Mouse (Mus musculus) intestine, postnatal 0 days (tissue): ENCODE data around the gene Slc29a1. TPM values are rescaled to one million over a fixed set of nuclear protein-coding genes. Genes with fewer than 3 reads are reported as not detected.
A peak's percentile ranks its signal among the peaks of the same experiment; 100 is the strongest.

Experiments used
- ATAC-seq: fragments of 200-750 bp; cut with Nextera tagmentation; 2 replicates; pipeline ENCODE4 v1.8.0; 2017; ENCODE audit warnings: mild to moderate bottlenecking, moderate TSS enrichment, moderate library complexity
- H3K27ac ChIP-seq: fragments of 300-500 bp; sonication (generic); 2 replicates; pipeline ENCODE4 v1.5.1; 2014; ENCODE audit warnings: mild to moderate bottlenecking, low read depth, low read length, moderate library complexity
- H3K27me3 ChIP-seq: fragments of 300-500 bp; sonication (generic); replicated peaks from 2 replicates; pipeline ENCODE4 v1.6.1; 2014; ENCODE audit warnings: low read length, mixed read lengths; ENCODE audit not compliant: control insufficient read depth, insufficient read depth
- H3K36me3 ChIP-seq: fragments of 300-500 bp; sonication (generic); 2 replicates; pipeline ENCODE4 v1.6.1; 2014; ENCODE audit warnings: mild to moderate bottlenecking, moderate library complexity; ENCODE audit not compliant: control insufficient read depth, insufficient read depth
- H3K4me1 ChIP-seq: fragments of 300-500 bp; sonication (generic); replicated peaks from 2 replicates; pipeline ENCODE4 v1.6.1; 2014; ENCODE audit warnings: antibody characterized with exemption, low read length, mixed read lengths; ENCODE audit not compliant: control insufficient read depth, insufficient read depth
- H3K4me2 ChIP-seq: fragments of 300-500 bp; sonication (generic); replicated peaks from 2 replicates; pipeline ENCODE4 v1.6.1; 2014; ENCODE audit warnings: low read depth, mild to moderate bottlenecking, moderate library complexity
- H3K4me3 ChIP-seq: fragments of 300-500 bp; sonication (generic); 2 replicates; pipeline ENCODE4 v1.5.1; 2014; ENCODE audit warnings: low read depth, low read length
- H3K9ac ChIP-seq: fragments of 300-500 bp; sonication (generic); 2 replicates; pipeline ENCODE4 v1.6.1; 2014; ENCODE audit warnings: mild to moderate bottlenecking, low read depth, low read length
- H3K9me3 ChIP-seq: fragments of 300-500 bp; sonication (generic); 2 replicates; pipeline ENCODE4 v1.6.1; 2016; ENCODE audit warnings: mixed run types; ENCODE audit not compliant: control insufficient read depth
- CTCF ChIP-seq: sonication (generic); IDR thresholded peaks from 2 replicates; pipeline ENCODE4 v1.5.1; 2016; ENCODE audit warnings: low read depth, mild to moderate bottlenecking, control low read depth, antibody characterized with exemption, moderate library complexity
- WGBS: fragments of 180-500 bp; shearing (Covaris S2); extraction: QIAGEN DNeasy Blood & Tissue Kit; methylation state at CpG from one replicate; pipeline ENCODE4 v1.1.7; 2014; 5-methylcytosine and 5-hydroxymethylcytosine counted together
- polyA plus RNA-seq: library from polyadenylated mRNA; unstranded; fragments of >200 nt; fragmentation: Nextera tagmentation; extraction: Ambion mirVana; gene quantifications from 2 replicates; pipeline ENCODE4 v1.2.1, GENCODE M21; 2015

Slc29a1 gene
- 37.8 and 38.4 TPM in 2 replicates for polyA plus RNA-seq

DNA sequence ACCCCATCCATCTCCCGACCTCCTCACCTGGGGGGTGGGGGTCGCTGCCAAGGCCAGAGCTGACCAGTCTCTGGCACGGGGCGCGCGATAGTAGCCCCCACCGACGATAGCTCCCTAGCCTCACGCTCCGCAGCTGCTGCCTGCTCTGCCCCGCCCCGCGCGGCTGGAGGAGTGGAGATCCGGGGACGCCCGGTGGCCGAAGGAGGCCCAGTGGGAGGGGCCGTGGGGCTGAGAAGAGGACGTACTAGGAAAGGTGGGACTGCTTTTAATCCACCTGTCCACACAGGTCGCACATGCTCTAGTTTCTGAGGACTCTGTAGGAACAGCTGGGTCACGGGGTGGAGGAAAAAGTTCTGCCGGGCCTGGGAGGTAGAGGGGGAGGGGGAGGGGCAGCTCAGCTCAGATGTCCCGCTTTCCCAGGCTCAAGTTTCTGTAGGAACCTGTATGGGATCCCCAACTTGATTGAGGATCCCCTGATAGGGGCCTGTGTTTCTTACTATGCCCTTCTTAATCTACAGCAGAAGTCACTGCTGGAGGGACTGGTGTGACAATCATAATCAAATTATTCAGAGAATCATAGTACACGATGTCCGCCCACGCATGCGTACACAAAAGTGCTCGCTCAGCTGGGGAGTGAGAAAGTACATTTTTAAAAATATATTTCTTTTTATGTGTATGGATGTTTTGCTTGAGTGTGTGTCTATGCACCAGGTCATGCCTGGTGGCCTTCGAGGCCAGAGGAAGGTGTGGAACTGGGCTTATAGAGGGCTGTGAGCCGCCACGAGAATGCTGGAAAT, at the start of gene Slc29a1:
TSS of gene Slc29a1 (minus strand) at position 161 of the 797 bp plus-strand sequence.
- H3K27ac ChIP-seq = no peak within 1 kb of the TSS; the same call in 1 of the 2 replicates
- no peaks in the 10 kb centered on the region for H3K27me3 ChIP-seq
- H3K9ac ChIP-seq = peak within 1 kb of the TSS; percentile 14; the same call in 1 of the 2 replicates
- H3K9me3 ChIP-seq = no peaks in the 10 kb centered on the region
- peak within 1 kb of the TSS; percentile 30 for H3K4me3 ChIP-seq
- peak within 1 kb of the TSS; percentile 69 for H3K4me2 ChIP-seq
- peak; percentile 27; the same call in 1 of the 2 replicates for TF ChIP-seq CTCF
- WGBS = 19% methylated on average over 32 of the region's 32 CpGs
- H3K36me3 ChIP-seq = no peaks in the 10 kb centered on the region
- ATAC-seq = peak; percentile 52
- H3K4me1 ChIP-seq = no peaks in the 10 kb centered on the region; the same call in 1 of the 2 replicates

DNA sequence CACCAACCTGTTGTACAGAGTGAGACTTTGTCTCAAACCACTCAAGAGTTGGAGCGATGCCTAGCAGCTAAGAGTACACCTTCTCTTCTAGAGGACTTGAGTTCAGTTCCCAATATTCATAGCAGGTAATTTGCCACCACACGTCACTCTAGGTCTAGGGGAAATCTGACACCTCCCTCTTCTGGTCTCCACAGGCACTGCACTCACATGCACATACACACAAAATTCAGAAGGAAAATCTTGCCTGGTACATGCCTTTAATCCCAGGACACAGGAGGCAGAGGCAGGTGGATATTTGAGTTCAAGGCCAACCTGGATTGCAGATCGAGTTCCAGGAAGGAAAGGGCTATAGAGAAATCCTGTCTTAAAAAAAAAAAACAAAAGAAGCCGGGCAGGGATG, 44.8 kb upstream of the Slc29a1 start:
- no peaks in the 10 kb centered on the region for H3K4me1 ChIP-seq
- H3K9ac ChIP-seq = no peak overlapping the region
- 90% methylated on average over 4 of the region's 4 CpGs for WGBS
- no peak for ATAC-seq
- H3K27ac ChIP-seq = no peak overlapping the region
- no peaks in the 10 kb centered on the region for H3K36me3 ChIP-seq
- H3K4me3 ChIP-seq = no peak overlapping the region
- H3K9me3 ChIP-seq = no peaks in the 10 kb centered on the region
- no peak overlapping the region for H3K4me2 ChIP-seq
- TF ChIP-seq CTCF = peak; percentile 27; the same call in 1 of the 2 replicates
- H3K27me3 ChIP-seq = no peaks in the 10 kb centered on the region

DNA sequence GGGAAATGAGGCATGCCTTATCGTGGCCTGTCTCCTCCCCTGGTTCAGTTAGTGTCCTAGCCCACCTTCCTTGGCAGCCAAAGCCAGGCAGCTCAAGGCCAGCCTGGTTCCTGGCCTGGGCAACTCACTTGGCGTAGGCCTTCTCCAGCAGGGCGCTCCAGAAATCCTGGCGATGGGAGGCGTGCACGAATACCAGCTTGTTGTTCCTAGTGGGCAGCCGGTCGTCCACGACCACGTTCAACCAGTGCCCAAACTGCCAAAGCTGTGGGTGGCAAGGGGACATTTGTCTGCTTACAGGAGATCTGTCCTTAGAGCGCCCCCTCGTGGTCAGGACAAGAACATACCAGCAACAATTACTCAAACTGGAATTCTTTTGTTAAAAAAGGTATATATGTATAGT, 43.3 kb upstream of the Slc29a1 start:
- no peak overlapping the region for H3K4me3 ChIP-seq
- H3K27me3 ChIP-seq = no peaks in the 10 kb centered on the region
- no peaks in the 10 kb centered on the region for H3K9me3 ChIP-seq
- H3K27ac ChIP-seq = no peak overlapping the region
- peak; percentile 90 for TF ChIP-seq CTCF
- H3K4me2 ChIP-seq = no peak overlapping the region
- no peaks in the 10 kb centered on the region for H3K4me1 ChIP-seq
- no peaks in the 10 kb centered on the region for H3K36me3 ChIP-seq
- ATAC-seq = no peak
- no peak overlapping the region for H3K9ac ChIP-seq
- WGBS = 23% methylated on average over 12 of the region's 12 CpGs

DNA sequence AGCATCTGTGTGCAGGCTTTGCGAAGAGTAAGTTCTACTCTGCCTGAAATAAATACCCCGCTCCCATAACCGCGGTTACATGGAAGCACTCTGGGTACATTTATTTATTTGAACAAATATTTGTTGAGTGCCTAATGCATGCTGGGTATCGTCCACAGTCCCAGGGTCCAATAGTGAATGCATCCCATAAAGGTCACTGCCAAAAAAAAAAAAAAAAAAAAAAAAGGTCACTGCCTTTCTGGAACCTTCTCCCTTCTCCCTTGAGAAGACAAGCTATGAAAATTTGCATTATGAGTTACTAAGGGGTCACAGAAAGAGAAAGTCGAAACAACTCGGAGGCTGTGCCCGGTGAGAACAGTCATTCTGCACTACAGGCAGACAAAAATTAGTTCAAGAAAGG, 42.6 kb upstream of the Slc29a1 start:
- no peaks in the 10 kb centered on the region for H3K4me1 ChIP-seq
- no peaks in the 10 kb centered on the region for H3K9me3 ChIP-seq
- 78% methylated on average over 8 of the region's 8 CpGs for whole genome bisulfite sequencing
- H3K4me2 ChIP-seq = no peak overlapping the region
- no peaks in the 10 kb centered on the region for H3K27me3 ChIP-seq
- no peak overlapping the region for H3K4me3 ChIP-seq
- H3K36me3 ChIP-seq = no peaks in the 10 kb centered on the region
- TF ChIP-seq CTCF = no peak
- H3K27ac ChIP-seq = no peak overlapping the region
- ATAC-seq = no peak
- H3K9ac ChIP-seq = no peak overlapping the region

DNA sequence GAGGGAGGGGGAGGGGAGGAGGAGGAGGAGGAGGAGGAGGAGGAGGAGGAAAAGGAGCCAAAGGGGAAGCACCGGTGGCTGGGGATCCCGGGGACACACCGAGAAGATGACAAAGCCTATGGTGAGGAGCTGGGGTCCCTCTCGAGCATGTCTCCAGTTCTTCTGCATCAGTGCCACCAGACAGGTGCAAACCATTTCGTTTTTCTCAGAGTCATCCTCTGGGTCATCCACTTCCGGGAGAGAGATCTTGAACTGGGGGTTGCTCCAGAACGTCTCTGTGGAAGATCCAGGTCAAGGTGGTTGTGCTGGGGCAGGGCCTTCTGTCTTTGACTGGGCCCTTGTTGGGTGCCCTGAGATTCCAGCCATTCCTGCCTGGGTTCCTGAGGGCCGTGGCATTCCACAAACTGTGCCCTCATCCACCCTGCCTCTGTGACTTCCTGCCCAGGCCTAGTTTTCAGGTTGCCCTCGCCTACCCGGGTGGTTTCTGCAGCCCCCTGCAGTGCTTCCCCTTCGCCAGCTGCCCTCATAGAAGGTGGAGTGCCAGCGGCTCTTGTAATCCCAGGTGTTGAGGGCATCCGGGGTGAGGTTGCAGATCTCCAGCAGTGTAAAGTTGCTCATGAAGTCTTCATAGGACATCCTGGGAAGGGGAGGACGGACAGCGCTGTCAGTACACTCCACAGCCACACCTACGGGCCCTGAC, 39.3 kb upstream of the Slc29a1 start:
- Histone ChIP-seq H3K27me3 (no peaks in the 10 kb centered on the region), H3K4me3 (no peak overlapping the region), H3K9me3 (no peaks in the 10 kb centered on the region), H3K36me3 (no peaks in the 10 kb centered on the region), H3K9ac (no peak overlapping the region), H3K27ac (no peak overlapping the region), H3K4me1 (no peaks in the 10 kb centered on the region), H3K4me2 (no peak overlapping the region)
- ATAC-seq = no peak
- 75% methylated on average over 16 of the region's 16 CpGs for WGBS
- no peak for TF ChIP-seq CTCF

DNA sequence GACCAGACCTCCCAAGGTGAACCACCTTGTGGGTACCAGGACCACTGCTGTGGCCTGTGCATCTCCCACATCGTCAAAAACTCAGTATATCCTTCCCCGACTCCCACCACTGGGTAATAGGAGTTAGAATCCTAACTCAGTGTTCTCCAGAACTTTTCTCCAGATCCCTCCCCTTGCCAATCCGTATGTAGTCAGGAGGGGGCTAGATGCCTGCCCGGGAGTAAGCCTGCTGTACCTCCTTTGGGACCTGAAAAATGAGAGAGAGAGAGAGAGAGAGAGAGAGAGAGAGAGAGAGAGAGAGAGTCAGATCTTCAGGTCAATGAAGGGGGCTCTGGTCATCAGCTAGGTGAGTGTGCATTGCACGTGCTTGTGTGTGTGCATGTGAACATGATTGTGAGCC, 34.6 kb upstream of the Slc29a1 start:
- no peak for ATAC-seq
- Histone ChIP-seq H3K4me2 (no peak overlapping the region), H3K36me3 (no peaks in the 10 kb centered on the region), H3K27me3 (no peaks in the 10 kb centered on the region), H3K4me3 (no peak overlapping the region), H3K9ac (no peak overlapping the region), H3K27ac (no peak overlapping the region), H3K4me1 (peaks cover 8% of the 10 kb centered on the region; the same call in 1 of the 2 replicates), H3K9me3 (no peaks in the 10 kb centered on the region)
- TF ChIP-seq CTCF = no peak
- 81% methylated on average over 5 of the region's 5 CpGs for WGBS
